Mouse (Mus musculus) frontal cortex, postnatal 10 days (tissue): ENCODE measurements at regions not wholly inside any gene's neighbourhood (a gene's known extent, or its start where the extent isn't known, plus 50 kb on each side); places are given as distances from the start of the nearest gene placed in this dataset.

Source experiments
- DNase-seq, 2 experiments: peaks; one replicate each; pipeline ENCODE4 v3.0.0; 2022; ENCODE audit warnings: low spot score in 2 of 2, mixed read lengths in 1 of 2

- DNase-seq = no peak
Observed at GRCm38 (mm10) chr10:67607297-67608032, 58.7 kb upstream of the Ado start.

GRCm38 (mm10) chr10:67606739-67607138 is 58.0 kb upstream of the Ado start:
- DNase-seq = no peak

GRCm38 (mm10) chr10:67599390-67599789 is 50.6 kb upstream of the Ado start:
- DNase-seq = no peak

GRCm38 (mm10) chr10:67598590-67599047 is 49.9 kb upstream of the Ado start:
- no peak for DNase-seq
